Mouse (Mus musculus) stomach, embryonic 16.5 days (tissue): ENCODE results near the gene Nt5c. TPM values are rescaled to one million over a fixed set of nuclear protein-coding genes. Genes with fewer than 3 reads are reported as not detected.
"Not testable (repeated sequence)": the region's sequence is repeated elsewhere in the genome, so short reads cannot be mapped to it uniquely, and the experiment has no call there.

Experiments
- ATAC-seq: fragments of 200-750 bp; cut with Nextera tagmentation; 2 replicates; pipeline ENCODE4 v1.8.0; 2017; ENCODE audit warnings: moderate number of reproducible peaks, moderate TSS enrichment; ENCODE audit not compliant: insufficient read depth, low FRiP score
- H3K27ac ChIP-seq: fragments of 300-500 bp; sonication (generic); 2 replicates; pipeline ENCODE4 v1.5.1; 2014; ENCODE audit warnings: low read length
- H3K27me3 ChIP-seq: fragments of 300-500 bp; sonication (generic); 2 replicates; pipeline ENCODE4 v1.6.1; 2014; ENCODE audit warnings: low read length, control low read depth, mixed read lengths; ENCODE audit not compliant: control insufficient read depth, insufficient read depth
- H3K36me3 ChIP-seq: fragments of 300-500 bp; sonication (generic); 2 replicates; pipeline ENCODE4 v1.6.1; 2014; ENCODE audit warnings: low read length; ENCODE audit not compliant: control insufficient read depth, insufficient read depth
- H3K4me1 ChIP-seq: fragments of 300-500 bp; sonication (generic); 2 replicates; pipeline ENCODE4 v1.6.1; 2014; ENCODE audit warnings: low read length, control low read depth, mixed read lengths; ENCODE audit not compliant: control insufficient read depth, insufficient read depth
- H3K4me2 ChIP-seq: fragments of 300-500 bp; sonication (generic); 2 replicates; pipeline ENCODE4 v1.6.1; 2014; ENCODE audit warnings: low read depth, low read length, mixed read lengths
- H3K4me3 ChIP-seq: fragments of 300-500 bp; sonication (generic); replicated peaks from 2 replicates; pipeline ENCODE4 v1.5.1; 2014; ENCODE audit warnings: mild to moderate bottlenecking, low read length
- H3K9ac ChIP-seq: fragments of 300-500 bp; sonication (generic); 2 replicates; pipeline ENCODE4 v1.6.1; 2014; ENCODE audit warnings: low read length
- H3K9me3 ChIP-seq: fragments of 300-500 bp; sonication (generic); replicated peaks from 2 replicates; pipeline ENCODE4 v1.6.1; 2016; ENCODE audit warnings: low read length, control low read depth; ENCODE audit not compliant: control insufficient read depth
- WGBS: fragments of 180-500 bp; shearing (Covaris S2); extraction: QIAGEN DNeasy Blood & Tissue Kit; methylation state at CpG from one replicate; pipeline ENCODE4 v1.1.7; 2014; 5-methylcytosine and 5-hydroxymethylcytosine counted together
- polyA plus RNA-seq: library from polyadenylated mRNA; unstranded; fragments of >200 nt; fragmentation: Nextera tagmentation; extraction: Ambion mirVana; gene quantifications from 2 replicates; pipeline ENCODE4 v1.2.1, GENCODE M21; 2015

Nt5c gene
- polyA plus RNA-seq, 1 experiment from 2014 or later: 112 TPM

- 17% methylated on average over 8 of the region's 8 CpGs for WGBS
- Histone ChIP-seq H3K27me3 (no peaks in the 10 kb centered on the region), H3K36me3 (no peaks in the 10 kb centered on the region), H3K27ac (peak overlapping the region; percentile 88), H3K9ac (peak overlapping the region; percentile 97), H3K4me2 (peak overlapping the region; percentile 91), H3K9me3 (no peaks in the 10 kb centered on the region), H3K4me3 (peak overlapping the region; percentile 98), H3K4me1 (peaks cover 43% of the 10 kb centered on the region)
- ATAC-seq: no peak
Measured at GRCm38 (mm10) chr11:115512407-115513183, 20.9 kb upstream of the Nt5c start.

GRCm38 (mm10) chr11:115512004-115512403 lies 20.3 kb upstream of the Nt5c start:
- 28% methylated on average over 3 of the region's 3 CpGs for WGBS

GRCm38 (mm10) chr11:115511121-115511520 lies 19.5 kb upstream of the Nt5c start:
- Histone ChIP-seq H3K4me3 (peak overlapping the region; percentile 98), H3K4me1 (peaks cover 51% of the 10 kb centered on the region), H3K9ac (peak overlapping the region; percentile 97; the same call in 1 of the 2 replicates), H3K27ac (peak overlapping the region; percentile 29; the same call in 1 of the 2 replicates), H3K27me3 (no peaks in the 10 kb centered on the region), H3K36me3 (no peaks in the 10 kb centered on the region), H3K4me2 (peak overlapping the region; percentile 91), H3K9me3 (no peaks in the 10 kb centered on the region)
- no peak for ATAC-seq
- 50% methylated on average over 2 of the region's 2 CpGs for WGBS

More at GRCm38 (mm10) chr11:115512004-115512403, 20.3 kb upstream of the Nt5c start:
- no peak for ATAC-seq
- Histone ChIP-seq H3K4me3 (peak overlapping the region; percentile 98), H3K9me3 (no peaks in the 10 kb centered on the region), H3K27me3 (no peaks in the 10 kb centered on the region), H3K9ac (peak overlapping the region; percentile 97), H3K36me3 (no peaks in the 10 kb centered on the region), H3K4me2 (peak overlapping the region; percentile 91), H3K27ac (peak overlapping the region; percentile 88), H3K4me1 (peaks cover 48% of the 10 kb centered on the region)

- H3K9me3 ChIP-seq: no peaks in the 10 kb centered on the region
- H3K4me2 ChIP-seq: peak overlapping the region; percentile 91
- H3K36me3 ChIP-seq: no peaks in the 10 kb centered on the region
- H3K9ac ChIP-seq: peak overlapping the region; percentile 58
- ATAC-seq: no peak
- H3K27ac ChIP-seq: peak overlapping the region; percentile 39
- peak overlapping the region; percentile 11; the same call in 1 of the 2 replicates for H3K4me3 ChIP-seq
- WGBS: 46% methylated on average over 5 of the region's 5 CpGs
- H3K4me1 ChIP-seq: peaks cover 53% of the 10 kb centered on the region
- H3K27me3 ChIP-seq: no peaks in the 10 kb centered on the region
Measured at GRCm38 (mm10) chr11:115510507-115510888, 18.8 kb upstream of the Nt5c start.

GRCm38 (mm10) chr11:115509773-115510506 lies 18.3 kb upstream of the Nt5c start:
- WGBS: 38% methylated on average over 6 of the region's 6 CpGs
- Histone ChIP-seq H3K36me3 (no peaks in the 10 kb centered on the region), H3K4me3 (peak overlapping the region; percentile 11), H3K4me2 (peak overlapping the region; percentile 91), H3K9me3 (no peaks in the 10 kb centered on the region), H3K27ac (peak overlapping the region; percentile 39), H3K27me3 (no peaks in the 10 kb centered on the region), H3K4me1 (peaks cover 53% of the 10 kb centered on the region), H3K9ac (peak overlapping the region; percentile 58)
- ATAC-seq: no peak

GRCm38 (mm10) chr11:115508061-115508460 lies 16.4 kb upstream of the Nt5c start:
- H3K27ac ChIP-seq: no peak overlapping the region

GRCm38 (mm10) chr11:115506586-115506985 lies 14.9 kb upstream of the Nt5c start:
- Histone ChIP-seq H3K9ac (no peak overlapping the region; the same call in 1 of the 2 replicates), H3K9me3 (no peaks in the 10 kb centered on the region), H3K4me2 (no peak overlapping the region), H3K27ac (no peak overlapping the region), H3K4me1 (peaks cover 40% of the 10 kb centered on the region), H3K36me3 (peaks cover 9% of the 10 kb centered on the region; the same call in 1 of the 2 replicates), H3K4me3 (no peak overlapping the region), H3K27me3 (no peaks in the 10 kb centered on the region)
- ATAC-seq: no peak
- WGBS: 59% methylated on average over 3 of the region's 3 CpGs

More at GRCm38 (mm10) chr11:115508061-115508460, 16.4 kb upstream of the Nt5c start:
- 61% methylated on average over 2 of the region's 2 CpGs for WGBS
- Histone ChIP-seq H3K36me3 (0 out of 2 replicates have a peak, but pooled peaks cover 2% of the 10 kb centered on the region), H3K9me3 (no peaks in the 10 kb centered on the region), H3K9ac (no peak overlapping the region), H3K4me3 (no peak overlapping the region), H3K27me3 (no peaks in the 10 kb centered on the region), H3K4me2 (no peak overlapping the region), H3K4me1 (peaks cover 53% of the 10 kb centered on the region)
- no peak for ATAC-seq

GRCm38 (mm10) chr11:115502636-115503035 lies 11.0 kb upstream of the Nt5c start:
- H3K4me1 ChIP-seq: peaks cover 10% of the 10 kb centered on the region; the same call in 1 of the 2 replicates
- WGBS: 87% methylated on average over 6 of the region's 6 CpGs
- no peak overlapping the region for H3K9ac ChIP-seq
- H3K4me3 ChIP-seq: no peak overlapping the region
- no peak overlapping the region for H3K4me2 ChIP-seq
- no peaks in the 10 kb centered on the region for H3K27me3 ChIP-seq
- H3K36me3 ChIP-seq: peaks cover 24% of the 10 kb centered on the region; the same call in 1 of the 2 replicates
- H3K27ac ChIP-seq: no peak overlapping the region
- no peaks in the 10 kb centered on the region for H3K9me3 ChIP-seq
- ATAC-seq: no peak

GRCm38 (mm10) chr11:115496559-115496958 lies 4.9 kb upstream of the Nt5c start:
- H3K4me3 ChIP-seq, H3K27ac ChIP-seq, H3K9me3 ChIP-seq, H3K4me1 ChIP-seq, H3K4me2 ChIP-seq, ATAC-seq, H3K27me3 ChIP-seq, H3K9ac ChIP-seq: not testable (repeated sequence)
- peaks cover 18% of the 10 kb centered on the region; the same call in 1 of the 2 replicates for H3K36me3 ChIP-seq
- WGBS: 83% methylated on average over 9 of the region's 9 CpGs
